Mouse (Mus musculus) liver, embryonic 14.5 days (tissue): Measurements from ENCODE around the gene Cdc5l. TPM values are rescaled to one million over a fixed set of nuclear protein-coding genes. Genes with fewer than 3 reads are reported as not detected.
"Not testable (repeated sequence)": the region's sequence is repeated elsewhere in the genome, so short reads cannot be mapped to it uniquely, and the experiment has no call there.

ENCODE experiments used
- ATAC-seq: fragments of 200-750 bp; cut with Nextera tagmentation; 2 replicates; pipeline ENCODE4 v1.8.0; 2017; ENCODE audit warnings: moderate number of reproducible peaks, mild to moderate bottlenecking, moderate library complexity; ENCODE audit not compliant: insufficient read depth
- DNase-seq, 3 experiments: peaks; one replicate each; pipeline ENCODE4 v3.0.0-alpha.2; 2012 to 2013; ENCODE audit warnings: low read depth in 3 of 3, low spot score in 3 of 3
- H3K27ac ChIP-seq: fragments of 300-500 bp; sonication (generic); 2 replicates; pipeline ENCODE4 v1.5.1; 2014; ENCODE audit warnings: moderate library complexity, mild to moderate bottlenecking, control low read depth, inconsistent platforms
- H3K27me3 ChIP-seq: fragments of 300-500 bp; sonication (generic); 2 replicates; pipeline ENCODE4 v1.6.1; 2014; ENCODE audit warnings: mild to moderate bottlenecking, low read length, moderate library complexity; ENCODE audit not compliant: control insufficient read depth, insufficient read depth
- H3K36me3 ChIP-seq: fragments of 300-500 bp; sonication (generic); replicated peaks from 2 replicates; pipeline ENCODE4 v1.6.1; 2014; ENCODE audit warnings: low read depth; ENCODE audit not compliant: control insufficient read depth, insufficient read depth
- H3K4me1 ChIP-seq, 2 experiments: fragments of 200-500 bp in 1 of 2; fragments of 300-500 bp in 1 of 2; sonication (generic) in 1 of 2; replicated peaks; 2 replicates each; pipeline ENCODE4 v1.6.1; 2012 to 2014; ENCODE audit warnings: antibody characterized with exemption in 1 of 2, inconsistent platforms in 1 of 2, low read length in 1 of 2; ENCODE audit not compliant: control insufficient read depth in 2 of 2, insufficient read depth in 2 of 2
- H3K4me2 ChIP-seq: fragments of 300-500 bp; sonication (generic); 2 replicates; pipeline ENCODE4 v1.6.1; 2014; ENCODE audit warnings: low read depth, mild to moderate bottlenecking, control low read depth, moderate library complexity
- H3K4me3 ChIP-seq, 2 experiments: fragments of 200-500 bp in 1 of 2; fragments of 300-500 bp in 1 of 2; sonication (generic) in 1 of 2; 2 replicates each; pipeline ENCODE4 v1.5.1; 2012 to 2014; ENCODE audit warnings: low read depth in 2 of 2, low read length in 2 of 2, mild to moderate bottlenecking in 2 of 2, control low read depth in 1 of 2, inconsistent platforms in 1 of 2, moderate library complexity in 1 of 2; ENCODE audit not compliant: insufficient read depth in 1 of 2
- H3K9ac ChIP-seq: fragments of 300-500 bp; sonication (generic); replicated peaks from 2 replicates; pipeline ENCODE4 v1.6.1; 2014; ENCODE audit warnings: mild to moderate bottlenecking, control low read depth, moderate library complexity
- H3K9me3 ChIP-seq: fragments of 300-500 bp; sonication (generic); 2 replicates; pipeline ENCODE4 v1.6.1; 2016; ENCODE audit warnings: low read length, mixed read lengths; ENCODE audit not compliant: control insufficient read depth
- CTCF ChIP-seq: IDR thresholded peaks from 2 replicates; pipeline ENCODE4 v1.5.1; 2016; ENCODE audit warnings: antibody characterized with exemption, low read depth, control low read depth
- EP300 ChIP-seq: IDR thresholded peaks from 2 replicates; pipeline ENCODE4 v1.6.1; 2016; ENCODE audit warnings: antibody characterized with exemption, low read depth
- WGBS: fragments of 180-500 bp; shearing (Covaris S2); extraction: QIAGEN DNeasy Blood & Tissue Kit; methylation state at CpG from one replicate; pipeline ENCODE4 v1.1.7; 2014; ENCODE audit not compliant: insufficient replicate concordance; 5-methylcytosine and 5-hydroxymethylcytosine counted together
- polyA plus RNA-seq, 2 experiments: library from polyadenylated mRNA; depleted of rRNA in 1 of 2; stranded (reverse) in 1 of 2; unstranded in 1 of 2; fragments of >200 nt; fragmentation: Nextera tagmentation in 1 of 2; extraction: Ambion mirVana in 1 of 2; gene quantifications; 2 replicates each; pipeline versions ENCODE4 v1.2.1 to v1.2.3; 2012 to 2014

Cdc5l gene
- polyA plus RNA-seq, 2 experiments, result 15.0 to 26.9 TPM

- Histone ChIP-seq H3K4me2 (no peak overlapping the region), H3K9ac (no peak overlapping the region), H3K4me3 (no peak overlapping the region), H3K4me1 (no peaks in the 10 kb centered on the region), H3K9me3 (no peaks in the 10 kb centered on the region), H3K36me3 (no peaks in the 10 kb centered on the region), H3K27ac (no peak overlapping the region), H3K27me3 (no peaks in the 10 kb centered on the region)
- TF ChIP-seq CTCF (no peak), EP300 (no peak)
- DNase-seq, result no peak
- ATAC-seq, result no peak
- 56% methylated on average over 13 of the region's 13 CpGs for WGBS
Measured at GRCm38 (mm10) chr17:45456260-45457152, 23.0 kb upstream of the Cdc5l start.

GRCm38 (mm10) chr17:45455783-45456182 lies 22.2 kb upstream of the Cdc5l start:
- 60% methylated on average over 8 of the region's 9 CpGs for WGBS
- not testable (repeated sequence) for H3K4me1 ChIP-seq, H3K27ac ChIP-seq, H3K4me2 ChIP-seq, H3K36me3 ChIP-seq, H3K9ac ChIP-seq, DNase-seq, H3K27me3 ChIP-seq, H3K4me3 ChIP-seq, ATAC-seq, H3K9me3 ChIP-seq

GRCm38 (mm10) chr17:45454794-45455193 lies 21.3 kb upstream of the Cdc5l start:
- H3K4me1 ChIP-seq, result no peaks in the 10 kb centered on the region
- H3K4me3 ChIP-seq, result no peak overlapping the region
- H3K4me2 ChIP-seq, result no peak overlapping the region
- no peak for ATAC-seq
- H3K27ac ChIP-seq, result no peak overlapping the region
- WGBS, result 55% methylated on average over 2 of the region's 2 CpGs
- no peaks in the 10 kb centered on the region for H3K27me3 ChIP-seq
- H3K9ac ChIP-seq, result no peak overlapping the region
- no peaks in the 10 kb centered on the region for H3K9me3 ChIP-seq
- H3K36me3 ChIP-seq, result no peaks in the 10 kb centered on the region
- no peak for DNase-seq
- TF ChIP-seq CTCF (no peak), EP300 (no peak)

DNA sequence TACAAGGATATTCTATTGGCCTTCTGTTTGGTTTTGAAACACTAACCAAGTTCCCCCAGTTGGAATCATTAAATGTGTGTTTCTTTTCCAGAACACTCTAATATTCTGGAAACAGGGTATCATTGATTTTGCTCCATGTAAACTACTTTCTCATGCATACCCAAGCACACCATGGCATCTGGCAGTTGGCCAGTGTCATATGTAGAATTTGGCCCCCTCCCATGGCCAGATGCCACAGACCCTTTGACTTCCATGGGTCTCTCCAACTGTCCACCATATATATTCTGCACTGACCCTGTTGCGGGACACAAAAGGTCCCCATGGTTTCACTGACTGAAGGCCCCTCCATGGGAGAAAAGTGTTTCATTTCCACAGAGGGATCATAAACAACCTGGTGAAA lies 18.7 kb upstream of the Cdc5l start:
- Histone ChIP-seq H3K4me1 (no peaks in the 10 kb centered on the region), H3K27ac (no peak overlapping the region), H3K4me2 (no peak overlapping the region), H3K36me3 (no peaks in the 10 kb centered on the region), H3K4me3 (no peak overlapping the region), H3K9ac (no peak overlapping the region), H3K27me3 (no peaks in the 10 kb centered on the region), H3K9me3 (no peaks in the 10 kb centered on the region)
- ATAC-seq (no peak), DNase-seq (no peak)
- 85% methylated on average over 1 of the region's 1 CpGs for WGBS
- TF ChIP-seq CTCF (no peak), EP300 (no peak)

GRCm38 (mm10) chr17:45450153-45450552 lies 16.6 kb upstream of the Cdc5l start:
- no peaks in the 10 kb centered on the region for H3K4me1 ChIP-seq
- H3K9me3 ChIP-seq, result no peaks in the 10 kb centered on the region
- 43% methylated on average over 6 of the region's 6 CpGs for WGBS
- DNase-seq (no peak), ATAC-seq (no peak)
- H3K27me3 ChIP-seq, result no peaks in the 10 kb centered on the region
- H3K9ac ChIP-seq, result no peak overlapping the region
- no peak overlapping the region for H3K4me3 ChIP-seq
- no peak for TF ChIP-seq EP300
- H3K36me3 ChIP-seq, result no peaks in the 10 kb centered on the region
- no peak overlapping the region for H3K27ac ChIP-seq
- no peak overlapping the region for H3K4me2 ChIP-seq
